Mouse (Mus musculus) brain, embryonic 14.5 days (tissue): ENCODE measurements around the gene Ptprcap.

ENCODE experiments used
- CTCF ChIP-seq: fragments of 200-500 bp; IDR thresholded peaks from 2 replicates; pipeline ENCODE4 v1.5.1; 2012; ENCODE audit warnings: inconsistent platforms, mild to moderate bottlenecking, moderate library complexity, borderline replicate concordance; ENCODE audit not compliant: insufficient read depth, insufficient read length; ENCODE audit errors: extremely low read depth
- POLR2A ChIP-seq: fragments of 200-500 bp; IDR thresholded peaks from 2 replicates; pipeline ENCODE4 v1.6.1; 2012; ENCODE audit warnings: mild to moderate bottlenecking, inconsistent platforms, borderline replicate concordance; ENCODE audit not compliant: poor library complexity, insufficient read depth, insufficient read length, severe bottlenecking; ENCODE audit errors: extremely low read depth

GRCm38 (mm10) chr19:4196548-4196947 is 43.1 kb downstream of the Ptprcap start:
- TF ChIP-seq POLR2A (no peak), CTCF (no peak)
